21 mouse cellular contexts compared by ENCODE assay signal in genomic region chr14:20032738-20033116, GRCm38 (mm10). TPM values are rescaled to one million over a fixed set of nuclear protein-coding genes. Genes with fewer than 3 reads are reported as not detected.
DNase-seq lines count a peak whose midpoint lies in the region; ATAC-seq and TF ChIP-seq lines count a peak whose summit lies in the region.
"Had no signal": no experiment of that assay in that cellular context is flagged by ENCODE, and none has a peak within 500 bp of the region (broad histone marks: within the 10 kb centered on the region; RNA-seq: fewer than 3 reads in every experiment).

No protein-coding gene starts in this region.

- H3K36me3 ChIP-seq in liver, postnatal 0 days (replicated peaks; ENCODE audit: insufficient read depth, low read length), result no peaks in the 10 kb centered on the region
- H3K36me3 ChIP-seq in E14TG2a.4 (ENCODE audit: insufficient read depth, low read length), result no peaks in the 10 kb centered on the region
- H3K36me3 ChIP-seq in ES-E14 (ENCODE audit: control insufficient read depth, insufficient read depth, low read length, poor library complexity, severe bottlenecking), result no peaks in the 10 kb centered on the region
- no peaks in the 10 kb centered on the region for H3K36me3 ChIP-seq in intestine, embryonic 15.5 days
- H3K36me3 ChIP-seq in midbrain, postnatal 0 days (ENCODE audit: insufficient read depth, low read length), result no peaks in the 10 kb centered on the region
- H3K36me3 ChIP-seq: embryonic facial prominence, embryonic 15.5 days; forebrain, embryonic 10.5 days; forebrain, embryonic 15.5 days; hindbrain, embryonic 10.5 days had no signal

- H3K4me1 ChIP-seq in liver, postnatal 0 days (ENCODE audit: insufficient read depth), result no peaks in the 10 kb centered on the region
- peaks cover 57% of the 10 kb centered on the region for H3K4me1 ChIP-seq in E14TG2a.4 (replicated peaks; ENCODE audit: low read depth, low read length)
- H3K4me1 ChIP-seq in ES-E14 (ENCODE audit: control insufficient read depth in 2 of 2, insufficient read depth in 2 of 2, low read length in 2 of 2, poor library complexity in 1 of 2), result peaks cover 6 to 23% of the 10 kb centered on the region in 2 experiments; a peak in 2 of 4 replicates
- H3K4me1 ChIP-seq in intestine, embryonic 15.5 days (replicated peaks), result no peaks in the 10 kb centered on the region
- H3K4me1 ChIP-seq in midbrain, postnatal 0 days (ENCODE audit: insufficient read depth, low read length), result no peaks in the 10 kb centered on the region
- H3K4me1 ChIP-seq: embryonic facial prominence, embryonic 15.5 days; forebrain, embryonic 15.5 days had no signal

- no peak for TF ChIP-seq CTCF in liver, postnatal 0 days (IDR thresholded peaks at IDR 0.05; ENCODE audit: low read depth)
- no peak for TF ChIP-seq CTCF in E14TG2a.4 (conservative IDR thresholded peaks at IDR 0.05; ENCODE audit: low read length)
- TF ChIP-seq CTCF in midbrain, postnatal 0 days (IDR thresholded peaks at IDR 0.05), result no peak

- no peak overlapping the region for H3K27ac ChIP-seq in liver, postnatal 0 days (ENCODE audit: low read depth)
- no peak overlapping the region for H3K27ac ChIP-seq in ES-E14 (ENCODE audit: insufficient read depth, low read depth, low read length, poor library complexity, severe bottlenecking)
- H3K27ac ChIP-seq in intestine, embryonic 15.5 days, result 0 out of 2 replicates have a peak overlapping the region, but pooled peaks have one; percentile 0
- no peak overlapping the region for H3K27ac ChIP-seq in midbrain, postnatal 0 days (ENCODE audit: low read depth, low read length)
- H3K27ac ChIP-seq: embryonic facial prominence, embryonic 15.5 days; forebrain, embryonic 10.5 days; forebrain, embryonic 15.5 days; heart, adult 2 months; hindbrain, embryonic 10.5 days; hindbrain, embryonic 14.5 days had no signal

- DNase-seq in liver (peak; percentile 7), ES-E14 (ENCODE audit: low read depth, low spot score) (peak; percentile 47)
- DNase-seq in liver, postnatal 0 days, result no peak
- no peak for DNase-seq in embryo, embryonic 9.5 days (ENCODE audit: extremely low spot score)
- no peak for DNase-seq in midbrain, postnatal 0 days (ENCODE audit: low spot score)
- no peak for DNase-seq in kidney, adult 18-20 months
- DNase-seq: adrenal gland, adult 8-10 months; adrenal gland, postnatal 36 days; cerebellum, adult 2 months; gastrocnemius, postnatal 10 days; heart, adult 2 months had no signal

- no peaks in the 10 kb centered on the region for H3K9me3 ChIP-seq in liver, postnatal 0 days (ENCODE audit: low read length)
- no peaks in the 10 kb centered on the region for H3K9me3 ChIP-seq in E14TG2a.4 (ENCODE audit: low read length)
- H3K9me3 ChIP-seq in ES-E14 (ENCODE audit: control insufficient read depth, insufficient read depth, low read depth, low read length), result no peaks in the 10 kb centered on the region
- no peaks in the 10 kb centered on the region for H3K9me3 ChIP-seq in intestine, embryonic 15.5 days
- no peaks in the 10 kb centered on the region for H3K9me3 ChIP-seq in midbrain, postnatal 0 days (ENCODE audit: low read length)
- H3K9me3 ChIP-seq: embryonic facial prominence, embryonic 15.5 days; forebrain, embryonic 10.5 days; forebrain, embryonic 15.5 days; hindbrain, embryonic 10.5 days had no signal

- in situ Hi-C loops in ES-E14 (cut with MboI; ENCODE audit: low sequenced_read_pairs in 2 of 2, unreplicated experiment in 2 of 2), result no loop called here

- no peak for ATAC-seq in liver, postnatal 0 days
- ATAC-seq in intestine, embryonic 15.5 days, result peak; percentile 92
- no peak for ATAC-seq in midbrain, postnatal 0 days (ENCODE audit: low FRiP score)
- ATAC-seq: forebrain, embryonic 15.5 days; Patski had no signal

- H3K4me2 ChIP-seq in liver, postnatal 0 days (ENCODE audit: low read depth, low read length), result no peak overlapping the region
- 0 out of 2 replicates have a peak overlapping the region, but pooled peaks have one; percentile 14 for H3K4me2 ChIP-seq in intestine, embryonic 15.5 days (replicated peaks)
- no peak overlapping the region for H3K4me2 ChIP-seq in midbrain, postnatal 0 days (ENCODE audit: low read depth, low read length, poor library complexity, severe bottlenecking)
- H3K4me2 ChIP-seq: embryonic facial prominence, embryonic 15.5 days; forebrain, embryonic 15.5 days; heart, embryonic 11.5 days; hindbrain, embryonic 14.5 days had no signal

- H3K9ac ChIP-seq in liver, postnatal 0 days (replicated peaks), result no peak overlapping the region
- no peak overlapping the region for H3K9ac ChIP-seq in ES-E14 (ENCODE audit: insufficient read depth, low read depth, low read length, poor library complexity, severe bottlenecking)
- H3K9ac ChIP-seq in intestine, embryonic 15.5 days, result no peak overlapping the region
- no peak overlapping the region for H3K9ac ChIP-seq in midbrain, postnatal 0 days (replicated peaks; ENCODE audit: low read length, poor library complexity, severe bottlenecking)
- H3K9ac ChIP-seq: embryonic facial prominence, embryonic 15.5 days; forebrain, embryonic 15.5 days; hindbrain, embryonic 14.5 days had no signal

- TF ChIP-seq EP300 in liver, postnatal 0 days (IDR thresholded peaks at IDR 0.05; ENCODE audit: low read depth), result no peak

- H3K27me3 ChIP-seq in liver, postnatal 0 days (ENCODE audit: insufficient read depth, low read length), result no peaks in the 10 kb centered on the region
- H3K27me3 ChIP-seq in E14TG2a.4 (ENCODE audit: insufficient read depth, low read length), result no peaks in the 10 kb centered on the region
- H3K27me3 ChIP-seq in intestine, embryonic 15.5 days (replicated peaks), result no peaks in the 10 kb centered on the region
- no peaks in the 10 kb centered on the region for H3K27me3 ChIP-seq in midbrain, postnatal 0 days (ENCODE audit: insufficient read depth, low read length)
- H3K27me3 ChIP-seq: embryonic facial prominence, embryonic 15.5 days; forebrain, embryonic 15.5 days; Patski had no signal

- 61% methylated on average over 1 of the region's 3 CpGs for WGBS in liver, postnatal 0 days (ENCODE audit: insufficient replicate concordance)
- 60% methylated on average over 1 of the region's 3 CpGs for WGBS in intestine, embryonic 15.5 days
- WGBS in midbrain, postnatal 0 days, result 68% methylated on average over 1 of the region's 3 CpGs

- no peak overlapping the region for H3K4me3 ChIP-seq in liver, postnatal 0 days (ENCODE audit: low read depth, low read length)
- H3K4me3 ChIP-seq in E14TG2a.4 (replicated peaks; ENCODE audit: low read length), result peak overlapping the region; percentile 63
- H3K4me3 ChIP-seq in ES-E14 (ENCODE audit: insufficient read depth in 1 of 2, low read depth in 1 of 2, low read length in 2 of 2, poor library complexity in 1 of 2, severe bottlenecking in 1 of 2), result peak overlapping the region; percentile 15 to 55; a peak in 3 of 4 replicates
- H3K4me3 ChIP-seq in intestine, embryonic 15.5 days (replicated peaks), result no peak overlapping the region
- H3K4me3 ChIP-seq in midbrain, postnatal 0 days (ENCODE audit: low read depth, low read length), result no peak overlapping the region
- H3K4me3 ChIP-seq: embryonic facial prominence, embryonic 15.5 days; erythroblast, embryonic 14.5 days; forebrain, embryonic 10.5 days; forebrain, embryonic 15.5 days; heart, adult 2 months; hindbrain, embryonic 10.5 days had no signal

TF ChIP-seq in ES-E14, 5 proteins besides CTCF, POLR2A, EP300 and RAD21:
- TF ChIP-seq MAFK (IDR thresholded peaks at IDR 0.05; ENCODE audit: insufficient read depth, low read depth, low read length) (no peak), ZC3H11A (IDR thresholded peaks at IDR 0.05; ENCODE audit: borderline replicate concordance, low read depth, low read length) (no peak), ZNF384 (IDR thresholded peaks at IDR 0.05; ENCODE audit: low read depth, low read length) (no peak), CHD2 (IDR thresholded peaks at IDR 0.05; ENCODE audit: low read depth, low read length) (no peak), HCFC1 (IDR thresholded peaks at IDR 0.05; ENCODE audit: borderline replicate concordance, insufficient read depth, low read length) (no peak)

RNA-seq across cellular contexts. Expression of gene Gng2, which starts 55.3 kb away (rescaled TPM):
- polyA plus RNA-seq in liver, postnatal 0 days (2015; fragmentation: Nextera tagmentation; extraction: Ambion mirVana), result 6.2 and 8.3 TPM in 2 replicates
- total RNA-seq in ES-E14 (2012; rRNA removed), result 41.5 and 54.3 TPM in 2 replicates
- polyA plus RNA-seq in intestine, embryonic 15.5 days (2015; fragmentation: Nextera tagmentation; extraction: Ambion mirVana), result 52.1 and 55.7 TPM in 2 replicates
- total RNA-seq in midbrain, postnatal 0 days (2014; rRNA removed), result 419 and 439 TPM in 2 replicates
- 344 and 374 TPM in 2 replicates for polyA plus RNA-seq in midbrain, postnatal 0 days (2015; fragmentation: Nextera tagmentation; extraction: Ambion mirVana)
- polyA plus RNA-seq: erythroblast, embryonic 14.5 days had no signal

Comparison
In these comparisons a context has a peak if more than half of its experiments do, and no peak if none do; other contexts are left out.
1. DNase-seq: peak in liver (single experiment) and ES-E14 (single experiment); none in liver, postnatal 0 days (single experiment), embryo, embryonic 9.5 days (single experiment), midbrain, postnatal 0 days (single experiment) and kidney, adult 18-20 months (single experiment).
2. H3K4me3 ChIP-seq: peak in E14TG2a.4 (single experiment) and ES-E14 (2 of 2); none in liver, postnatal 0 days (single experiment), intestine, embryonic 15.5 days (single experiment) and midbrain, postnatal 0 days (single experiment).